Mouse (Mus musculus) forebrain, embryonic 11.5 days (tissue): ENCODE data around the gene Ubac1. TPM values are rescaled to one million over a fixed set of nuclear protein-coding genes. Genes with fewer than 3 reads are reported as not detected.

Experiments
- ATAC-seq: fragments of 200-750 bp; cut with Nextera tagmentation; replicated peaks from 2 replicates; pipeline ENCODE4 v1.8.0; 2017; ENCODE audit warnings: moderate TSS enrichment; ENCODE audit not compliant: low FRiP score
- DNase-seq: peaks from one replicate; pipeline ENCODE4 v3.0.0-alpha.2; 2017; ENCODE audit warnings: low spot score
- H3K27ac ChIP-seq: fragments of 300-500 bp; sonication (generic); 2 replicates; pipeline ENCODE4 v1.5.1; 2014; ENCODE audit warnings: low read depth, low read length
- H3K27me3 ChIP-seq: fragments of 300-500 bp; sonication (generic); 2 replicates; pipeline ENCODE4 v1.6.1; 2014; ENCODE audit warnings: mild to moderate bottlenecking, low read length, mixed read lengths; ENCODE audit not compliant: control insufficient read depth, insufficient read depth
- H3K36me3 ChIP-seq: fragments of 300-500 bp; sonication (generic); 2 replicates; pipeline ENCODE4 v1.6.1; 2014; ENCODE audit warnings: mild to moderate bottlenecking, low read length, moderate library complexity, mixed read lengths; ENCODE audit not compliant: control insufficient read depth, insufficient read depth
- H3K4me1 ChIP-seq: fragments of 300-500 bp; sonication (generic); replicated peaks from 2 replicates; pipeline ENCODE4 v1.6.1; 2014; ENCODE audit warnings: low read length, mixed read lengths; ENCODE audit not compliant: control insufficient read depth, insufficient read depth
- H3K4me2 ChIP-seq: fragments of 300-500 bp; sonication (generic); 2 replicates; pipeline ENCODE4 v1.6.1; 2014; ENCODE audit warnings: low read depth, mild to moderate bottlenecking, low read length, moderate library complexity, mixed read lengths; ENCODE audit not compliant: severe bottlenecking
- H3K4me3 ChIP-seq: fragments of 300-500 bp; sonication (generic); 2 replicates; pipeline ENCODE4 v1.5.1; 2014; ENCODE audit warnings: low read depth, low read length
- H3K9ac ChIP-seq: fragments of 300-500 bp; sonication (generic); 2 replicates; pipeline ENCODE4 v1.6.1; 2014; ENCODE audit warnings: low read length
- H3K9me3 ChIP-seq: fragments of 300-500 bp; sonication (generic); 2 replicates; pipeline ENCODE4 v1.6.1; 2016; ENCODE audit warnings: low read length, mixed read lengths; ENCODE audit not compliant: control insufficient read depth
- WGBS: fragments of 180-500 bp; shearing (Covaris S2); extraction: QIAGEN DNeasy Blood & Tissue Kit; methylation state at CpG from one replicate; pipeline ENCODE4 v1.1.7; 2014; 5-methylcytosine and 5-hydroxymethylcytosine counted together
- polyA plus RNA-seq: library from polyadenylated mRNA; unstranded; fragments of >200 nt; fragmentation: Nextera tagmentation; extraction: Ambion mirVana; gene quantifications from 2 replicates; pipeline ENCODE4 v1.2.1, GENCODE M21; 2014

Ubac1 gene
- polyA plus RNA-seq, 1 experiment from 2014 or later = 91.7 TPM

- no peaks in the 10 kb centered on the region for H3K4me1 ChIP-seq
- H3K27ac ChIP-seq = no peak overlapping the region
- H3K27me3 ChIP-seq = no peaks in the 10 kb centered on the region
- no peak overlapping the region for H3K4me2 ChIP-seq
- no peak overlapping the region for H3K9ac ChIP-seq
- H3K4me3 ChIP-seq = no peak overlapping the region
- no peaks in the 10 kb centered on the region for H3K36me3 ChIP-seq
- no peaks in the 10 kb centered on the region for H3K9me3 ChIP-seq
- ATAC-seq (no peak), DNase-seq (no peak)
- WGBS = 72% methylated on average over 6 of the region's 6 CpGs
These were observed 15.8 kb upstream of the Ubac1 start for GRCm38 (mm10) chr2:26037386-26037785.

DNA sequence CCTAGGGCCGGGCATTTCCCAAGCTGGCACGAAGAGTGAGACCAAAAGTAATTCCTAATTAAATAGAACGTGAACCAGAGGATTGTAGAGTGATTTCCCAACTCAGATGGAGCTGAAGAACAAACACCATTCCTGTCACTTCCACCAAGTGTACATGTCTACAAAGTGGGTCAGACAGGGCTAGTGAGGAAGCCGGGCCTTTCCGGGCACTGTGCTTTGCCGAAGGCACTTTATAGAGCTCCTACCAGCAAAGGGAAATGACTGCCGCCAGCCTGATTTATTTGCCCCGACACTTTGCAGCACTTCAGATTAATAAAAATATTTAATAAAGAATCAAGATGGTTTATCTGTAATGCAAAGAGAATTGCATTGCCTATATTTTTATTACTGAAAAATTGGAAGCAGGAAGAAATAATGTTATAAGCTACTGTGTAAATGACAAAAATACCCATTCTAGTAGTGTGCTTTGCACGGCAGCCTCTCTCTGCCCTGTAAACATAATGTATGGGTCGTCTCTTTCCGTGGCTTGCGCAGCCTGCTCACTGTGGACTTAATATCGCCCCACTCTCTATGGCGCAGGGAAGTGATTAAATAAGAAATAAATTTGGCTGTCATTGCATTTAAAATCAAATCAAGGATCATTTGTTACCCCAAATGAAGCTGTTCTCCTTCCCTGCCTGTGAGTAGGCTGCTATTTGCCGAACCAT lies 12.9 kb upstream of the Ubac1 start:
- no peaks in the 10 kb centered on the region for H3K9me3 ChIP-seq
- H3K4me3 ChIP-seq = no peak overlapping the region
- no peaks in the 10 kb centered on the region for H3K27me3 ChIP-seq
- no peak overlapping the region for H3K4me2 ChIP-seq
- DNase-seq (no peak), ATAC-seq (no peak)
- no peaks in the 10 kb centered on the region for H3K36me3 ChIP-seq
- no peaks in the 10 kb centered on the region for H3K4me1 ChIP-seq
- no peak overlapping the region for H3K27ac ChIP-seq
- 92% methylated on average over 15 of the region's 15 CpGs for WGBS
- no peak overlapping the region for H3K9ac ChIP-seq

- no peak overlapping the region for H3K4me2 ChIP-seq
- H3K9me3 ChIP-seq = no peaks in the 10 kb centered on the region
- ATAC-seq (no peak), DNase-seq (no peak)
- no peak overlapping the region for H3K27ac ChIP-seq
- WGBS = 51% methylated on average over 3 of the region's 3 CpGs
- H3K27me3 ChIP-seq = no peaks in the 10 kb centered on the region
- no peak overlapping the region for H3K4me3 ChIP-seq
- no peaks in the 10 kb centered on the region for H3K36me3 ChIP-seq
- no peaks in the 10 kb centered on the region for H3K4me1 ChIP-seq
- no peak overlapping the region for H3K9ac ChIP-seq
These were observed 8.7 kb upstream of the Ubac1 start for GRCm38 (mm10) chr2:26030288-26030687.

DNA sequence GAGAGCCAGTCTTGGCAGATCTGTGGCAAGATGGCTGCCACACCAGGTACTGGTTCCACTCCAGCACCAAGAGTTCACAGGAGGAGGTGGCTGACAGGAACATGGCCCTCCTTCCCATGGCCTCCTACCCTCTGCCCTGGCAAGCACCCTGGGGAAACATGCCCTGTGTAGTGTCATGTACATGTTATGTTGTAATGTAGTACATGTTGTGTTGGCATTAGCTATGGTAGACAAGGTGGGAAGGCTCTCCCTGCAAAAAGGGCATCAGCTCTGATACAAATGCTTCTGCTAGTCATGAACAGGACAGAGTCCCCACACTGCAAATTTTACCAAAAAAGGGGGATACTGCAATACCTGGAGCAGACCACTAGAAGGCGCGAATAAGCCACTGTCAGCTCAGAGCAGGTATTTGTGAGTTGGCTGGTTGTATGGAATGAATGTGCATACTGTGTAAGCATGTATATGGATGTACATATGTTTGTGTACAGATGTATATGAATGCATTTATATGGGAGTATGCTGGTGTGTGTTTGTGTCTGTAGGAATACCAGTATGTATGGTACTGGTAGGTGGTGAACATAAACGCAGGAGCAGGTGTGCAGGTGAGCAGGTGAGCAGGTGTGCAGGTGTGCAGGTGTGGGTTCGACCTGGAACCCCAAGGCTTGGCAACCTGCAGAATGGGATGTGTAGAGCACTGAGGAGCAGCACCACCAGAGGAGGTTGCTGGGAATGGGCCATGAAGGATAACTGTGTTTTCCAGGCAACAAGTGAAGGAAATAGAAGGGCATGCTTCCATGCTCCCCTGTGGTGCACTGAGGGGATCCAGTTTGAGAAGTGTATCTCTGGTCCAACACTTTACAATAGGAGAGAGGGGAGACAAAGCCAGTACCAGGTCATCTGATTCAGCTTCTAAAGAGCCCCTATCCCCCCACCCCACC lies 2.9 kb upstream of the Ubac1 start:
- ATAC-seq (no peak), DNase-seq (peak; percentile 61)
- Histone ChIP-seq H3K4me2 (no peak overlapping the region), H3K4me3 (no peak overlapping the region), H3K9me3 (no peaks in the 10 kb centered on the region), H3K27me3 (no peaks in the 10 kb centered on the region), H3K36me3 (no peaks in the 10 kb centered on the region), H3K9ac (no peak overlapping the region), H3K27ac (no peak overlapping the region), H3K4me1 (peaks cover 9% of the 10 kb centered on the region)
- 34% methylated on average over 4 of the region's 4 CpGs for WGBS

DNA sequence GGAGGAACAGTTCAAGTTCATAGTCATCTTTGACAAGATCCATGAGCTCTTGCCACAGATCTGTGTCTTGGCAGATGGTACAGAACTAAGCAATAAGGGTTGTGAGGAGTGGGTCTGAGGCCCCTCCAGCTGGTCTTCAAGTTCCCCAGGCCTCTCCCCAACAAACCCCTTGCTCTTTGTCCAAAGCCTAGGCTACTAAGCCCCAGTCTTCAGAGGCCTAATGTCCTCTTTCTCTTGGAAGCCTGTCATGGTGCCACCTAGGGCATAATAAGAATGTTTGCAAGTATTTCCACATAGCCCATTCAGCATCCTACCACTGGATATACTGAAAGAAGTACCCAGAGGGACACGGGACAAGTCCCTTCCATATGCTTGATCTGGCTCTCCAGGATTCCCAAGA lies 1.1 kb upstream of the Ubac1 start:
- no peaks in the 10 kb centered on the region for H3K27me3 ChIP-seq
- no peak overlapping the region for H3K4me3 ChIP-seq
- H3K36me3 ChIP-seq = no peaks in the 10 kb centered on the region
- ATAC-seq (no peak), DNase-seq (no peak)
- no peak overlapping the region for H3K4me2 ChIP-seq
- no peak overlapping the region for H3K27ac ChIP-seq
- peaks cover 9% of the 10 kb centered on the region for H3K4me1 ChIP-seq
- H3K9me3 ChIP-seq = no peaks in the 10 kb centered on the region
- WGBS = 78% methylated on average over 1 of the region's 1 CpGs
- H3K9ac ChIP-seq = no peak overlapping the region

DNA sequence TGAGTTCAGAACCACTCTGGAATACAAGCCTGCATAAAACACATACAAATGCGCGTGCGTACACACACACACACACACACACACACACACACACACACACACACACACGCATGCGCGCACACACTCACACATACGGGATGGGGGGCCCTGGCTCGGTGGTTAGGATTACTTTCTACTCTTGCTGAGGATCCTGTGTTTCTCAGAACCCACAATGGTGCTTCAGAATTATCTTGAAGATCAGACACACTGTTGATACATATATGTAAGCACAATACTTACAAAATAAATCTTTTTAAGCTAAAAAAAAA lies 665 bp upstream of the Ubac1 start:
- Histone ChIP-seq H3K4me1 (peaks cover 9% of the 10 kb centered on the region), H3K9ac (no peak overlapping the region), H3K4me2 (no peak overlapping the region; the same call in 1 of the 2 replicates), H3K36me3 (no peaks in the 10 kb centered on the region), H3K4me3 (no peak overlapping the region), H3K9me3 (no peaks in the 10 kb centered on the region), H3K27me3 (no peaks in the 10 kb centered on the region), H3K27ac (no peak overlapping the region)
- WGBS = 86% methylated on average over 8 of the region's 8 CpGs
- ATAC-seq (peak; percentile 18; the same call in 1 of the 2 replicates), DNase-seq (no peak)

GRCm38 (mm10) chr2:26020714-26021560 lies 610 bp downstream of the Ubac1 start:
- no peaks in the 10 kb centered on the region for H3K9me3 ChIP-seq
- H3K4me1 ChIP-seq = peaks cover 9% of the 10 kb centered on the region
- peak overlapping the region; percentile 91 for H3K4me2 ChIP-seq
- no peaks in the 10 kb centered on the region for H3K27me3 ChIP-seq
- peak overlapping the region; percentile 77 for H3K9ac ChIP-seq
- peak overlapping the region; percentile 58; the same call in 1 of the 2 replicates for H3K27ac ChIP-seq
- DNase-seq = peak; percentile 69
- WGBS = 2% methylated on average over 38 of the region's 38 CpGs
- peak; percentile 23 for ATAC-seq
- H3K4me3 ChIP-seq = peak overlapping the region; percentile 78
- no peaks in the 10 kb centered on the region for H3K36me3 ChIP-seq

GRCm38 (mm10) chr2:26019923-26020322 lies 1.6 kb downstream of the Ubac1 start:
- no peak overlapping the region for H3K4me2 ChIP-seq
- 88% methylated on average over 3 of the region's 3 CpGs for WGBS

More at GRCm38 (mm10) chr2:26019923-26020322, 1.6 kb downstream of the Ubac1 start:
- Histone ChIP-seq H3K9me3 (no peaks in the 10 kb centered on the region), H3K27me3 (no peaks in the 10 kb centered on the region), H3K4me1 (peaks cover 9% of the 10 kb centered on the region), H3K4me3 (peak overlapping the region; percentile 78; the same call in 1 of the 2 replicates), H3K36me3 (no peaks in the 10 kb centered on the region), H3K9ac (no peak overlapping the region), H3K27ac (no peak overlapping the region)
- no peak for DNase-seq
- no peak for ATAC-seq
